Mouse (Mus musculus) erythroblast, adult 5-6 weeks (primary cell): ENCODE data around the gene Olfr1402. TPM values are rescaled to one million over a fixed set of nuclear protein-coding genes. Genes with fewer than 3 reads are reported as not detected.

Experiments used
- ATAC-seq: replicated peaks from 2 replicates; pipeline ENCODE4 v1.8.0; 2016; ENCODE audit warnings: moderate number of reproducible peaks, mild to moderate bottlenecking, moderate TSS enrichment, inconsistent platforms; ENCODE audit not compliant: poor library complexity, low FRiP score, severe bottlenecking
- total RNA-seq, 2 experiments: library from RNA; stranded (forward) in 1 of 2; stranded (reverse) in 1 of 2; fragments of 150-400 nt in 1 of 2; fragments of 200-764, 138-1000 nt in 1 of 2; gene quantifications; 2 replicates each; pipeline versions ENCODE4 v1.2.3 to v1.2.4; 2015 to 2017; ENCODE audit warnings: low replicate concordance in 2 of 2

The Olfr1402 gene
- total RNA-seq (2015; ENCODE audit: low replicate concordance) (not detected in 2 replicates), total RNA-seq (2017; ENCODE audit: low replicate concordance) (not detected in 2 replicates)

DNA sequence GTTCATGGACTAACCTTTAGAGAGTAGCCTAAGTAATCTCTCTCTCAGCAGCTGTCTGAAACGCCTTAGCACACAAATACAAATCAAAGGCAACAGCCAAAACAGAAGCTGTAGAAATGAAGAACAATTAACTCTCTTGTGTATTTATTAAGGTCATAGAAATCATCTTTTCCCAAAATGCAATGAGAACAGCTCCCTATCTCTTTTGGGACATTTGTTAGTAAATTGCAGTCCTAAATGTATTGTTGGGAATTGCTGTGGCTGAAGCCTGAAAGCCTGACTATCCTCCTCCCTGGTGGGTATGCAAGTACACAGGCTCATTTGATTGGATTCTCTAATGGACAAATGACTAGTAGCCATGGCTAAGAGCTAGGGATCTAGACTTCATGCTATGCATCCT lies at the start of gene Olfr1402:
Olfr1402 (minus strand) TSS at position 101 of the 400 bp plus-strand sequence.
- no peak for ATAC-seq

GRCm38 (mm10) chr3:97455286-97455685 lies 33.5 kb upstream of the Olfr1402 start:
- ATAC-seq: no peak

GRCm38 (mm10) chr3:97438619-97439018 lies 16.8 kb upstream of the Olfr1402 start:
- no peak for ATAC-seq

GRCm38 (mm10) chr3:97394289-97394688 lies 27.5 kb downstream of the Olfr1402 start:
- ATAC-seq: no peak

DNA sequence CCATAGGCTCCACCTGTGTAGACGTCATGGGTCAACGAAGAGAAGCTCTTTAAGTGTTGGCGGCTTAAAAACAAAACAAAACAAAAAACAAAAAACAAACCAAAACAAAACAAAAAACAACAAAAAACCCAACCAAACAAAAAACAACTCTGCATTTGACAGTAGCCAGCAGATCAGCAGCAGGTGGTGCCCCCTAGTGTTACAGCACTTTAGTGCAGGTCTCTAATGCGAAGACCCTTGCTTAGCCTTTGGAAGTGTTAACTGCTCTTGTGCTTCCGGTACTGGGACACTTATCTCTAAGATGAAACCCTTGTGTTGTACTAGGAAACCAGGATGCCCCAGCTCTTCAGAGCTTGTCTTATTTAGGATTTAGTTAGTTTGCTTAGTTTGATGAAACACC lies 28.7 kb downstream of the Olfr1402 start:
- no peak for ATAC-seq

DNA sequence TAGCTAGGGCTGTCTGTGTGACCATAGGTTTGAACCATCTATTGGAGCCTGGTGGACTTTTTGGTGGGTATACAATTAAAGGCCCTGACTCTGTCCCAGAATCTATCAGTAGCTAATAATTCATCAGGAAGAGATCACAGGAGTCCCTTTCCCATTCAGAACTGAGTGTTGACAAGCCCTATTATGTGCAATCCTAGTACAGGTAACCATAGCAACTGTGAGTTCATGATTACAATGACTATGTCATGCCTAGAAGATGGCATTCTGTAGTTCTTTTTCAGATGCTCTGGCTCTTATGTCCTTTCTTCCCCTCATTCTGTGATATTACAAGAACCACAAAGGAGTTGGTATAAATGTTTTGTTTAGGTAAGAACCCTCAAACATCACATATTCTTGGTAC lies 51.4 kb downstream of the Olfr1402 start:
- no peak for ATAC-seq

GRCm38 (mm10) chr3:97363418-97364098 lies 58.3 kb downstream of the Olfr1402 start:
- no peak for ATAC-seq

DNA sequence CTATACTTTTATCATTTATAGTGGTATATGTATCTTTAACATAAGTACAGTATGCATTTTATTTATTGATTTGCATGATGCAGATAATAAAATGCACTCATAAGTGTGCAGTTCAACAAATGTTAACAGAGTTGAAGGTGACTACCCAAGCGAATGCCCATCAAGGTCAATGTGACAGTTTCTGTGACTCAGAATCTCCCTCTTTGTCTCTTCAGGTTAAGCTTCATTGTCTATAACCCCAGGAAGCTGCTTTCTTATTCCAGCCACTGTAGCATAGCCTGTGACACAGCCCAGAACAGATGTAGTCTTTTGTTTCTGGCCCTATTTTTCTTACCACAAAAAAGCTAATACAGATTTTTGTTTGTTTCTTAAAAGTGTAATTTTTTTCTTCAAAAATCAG lies 63.4 kb downstream of the Olfr1402 start:
- no peak for ATAC-seq

Other genes starting within 250 kb of the Olfr1402 start
- 2.3 and 3.7 TPM in 2 replicates for gene Bcl9, start 124.1 kb downstream of the Olfr1402 start, total RNA-seq (2015; ENCODE audit: low replicate concordance)
- 0.77 and 0.84 TPM in 2 replicates for gene Bcl9, start 124.1 kb downstream of the Olfr1402 start, total RNA-seq (2017; ENCODE audit: low replicate concordance)
- 5.8 and 8.2 TPM in 2 replicates for gene Chd1l, start 188.2 kb upstream of the Olfr1402 start, total RNA-seq (2015; ENCODE audit: low replicate concordance)
- 9.7 and 16.7 TPM in 2 replicates for gene Chd1l, start 188.2 kb upstream of the Olfr1402 start, total RNA-seq (2017; ENCODE audit: low replicate concordance)
- 13.6 and 21.3 TPM in 2 replicates for gene Fmo5, start 206.8 kb upstream of the Olfr1402 start, total RNA-seq (2015; ENCODE audit: low replicate concordance)
- 4.2 and 5.0 TPM in 2 replicates for gene Fmo5, start 206.8 kb upstream of the Olfr1402 start, total RNA-seq (2017; ENCODE audit: low replicate concordance)
- gene Prkab2, start 236.2 kb upstream of the Olfr1402 start, total RNA-seq (2015; ENCODE audit: low replicate concordance): 1.0 and 5.8 TPM in 2 replicates
- 0.17 and 0.98 TPM in 2 replicates for gene Prkab2, start 236.2 kb upstream of the Olfr1402 start, total RNA-seq (2017; ENCODE audit: low replicate concordance)